Mouse (Mus musculus): ENCODE data around the gene Rpl28.

Gene Rpl28

GRCm38 (mm10) chr7:4830476-4830875 lies 37.8 kb downstream of the Rpl28 start:
- CTCF ChIA-PET = no interaction called here

- CTCF ChIA-PET = no interaction called here
Measured at GRCm38 (mm10) chr7:4835631-4836327, 43.1 kb downstream of the Rpl28 start.

GRCm38 (mm10) chr7:4836351-4836792 lies 43.7 kb downstream of the Rpl28 start:
- CTCF ChIA-PET = no interaction called here

GRCm38 (mm10) chr7:4837639-4838038 lies 45.0 kb downstream of the Rpl28 start:
- CTCF ChIA-PET = no interaction called here

- CTCF ChIA-PET = no interaction called here
Measured at GRCm38 (mm10) chr7:4842077-4842476, 49.4 kb downstream of the Rpl28 start.

GRCm38 (mm10) chr7:4842634-4843131 lies 50.0 kb downstream of the Rpl28 start:
- CTCF ChIA-PET = no interaction called here

- CTCF ChIA-PET = no interaction called here
Measured at GRCm38 (mm10) chr7:4843604-4844244, 51.0 kb downstream of the Rpl28 start.

GRCm38 (mm10) chr7:4844245-4844916 lies 51.7 kb downstream of the Rpl28 start, which contains the start of gene Shisa7:
Gene Shisa7 (minus strand): TSS chr7:4844696.
- CTCF ChIA-PET = no interaction called here
